Mouse (Mus musculus): ENCODE data around the gene Sept9. TPM values are rescaled to one million over a fixed set of nuclear protein-coding genes. Genes with fewer than 3 reads are reported as not detected.
"Not testable (repeated sequence)": the region's sequence is repeated elsewhere in the genome, so short reads cannot be mapped to it uniquely, and the experiment has no call there.

Sept9 gene
- total RNA-seq, 2 experiments from 2014 or later: 75.1 to 78.9 TPM

GRCm38 (mm10) chr11:117338503-117338902 is 139.0 kb downstream of the Sept9 start:
- DNase-seq (ENCODE audit: low spot score in 2 of 2): no peak

DNA sequence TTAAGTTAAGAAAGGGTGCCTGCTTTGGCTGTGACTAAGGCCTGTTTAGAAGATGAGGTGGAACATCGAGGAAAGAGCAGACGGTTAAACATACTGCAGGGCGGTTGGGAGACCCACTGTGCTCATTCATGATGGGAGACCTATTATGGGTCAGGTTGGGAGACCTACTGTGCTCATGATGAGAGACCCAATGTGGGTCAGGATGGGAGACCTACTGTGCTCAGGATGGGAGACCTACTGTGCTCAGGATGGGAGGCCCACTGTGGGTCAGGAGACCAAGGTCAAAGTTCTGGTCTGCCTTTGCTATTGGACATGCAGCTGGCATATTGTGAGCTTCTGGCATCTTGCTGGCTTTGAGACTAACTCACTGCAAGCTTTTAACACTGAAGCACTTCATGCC is 139.6 kb downstream of the Sept9 start:
- no peak for DNase-seq (ENCODE audit: low spot score in 2 of 2)

- DNase-seq (ENCODE audit: low spot score in 2 of 2): no peak
Measured at GRCm38 (mm10) chr11:117341218-117341617, 141.8 kb downstream of the Sept9 start.

- no peak for DNase-seq (ENCODE audit: low spot score in 2 of 2)
Measured at GRCm38 (mm10) chr11:117342076-117342475, 142.6 kb downstream of the Sept9 start.

GRCm38 (mm10) chr11:117342490-117342889 is 143.0 kb downstream of the Sept9 start:
- not testable (repeated sequence) for DNase-seq (ENCODE audit: low spot score in 2 of 2)

DNA sequence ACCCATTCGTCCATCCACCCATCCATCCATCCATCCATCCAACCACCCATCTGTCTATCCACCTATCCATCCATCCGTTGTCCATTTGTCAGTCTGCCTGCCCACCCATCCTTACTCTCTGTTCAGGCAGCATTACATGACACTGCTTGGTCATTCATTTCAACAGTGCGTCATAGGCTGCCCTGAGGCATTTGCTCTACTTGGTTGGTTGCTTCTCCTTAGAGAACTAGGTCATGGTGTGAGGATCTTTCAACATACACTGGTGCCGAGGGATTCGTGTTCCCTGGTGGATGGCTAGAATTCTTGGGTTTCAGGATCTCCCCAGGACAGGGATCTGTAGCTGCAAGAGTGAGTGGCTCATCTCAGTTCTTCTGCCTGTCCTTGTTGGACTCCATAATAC is 144.3 kb downstream of the Sept9 start:
- no peak for DNase-seq (ENCODE audit: low spot score in 2 of 2)

GRCm38 (mm10) chr11:117344339-117345021 is 145.0 kb downstream of the Sept9 start:
- no peak for DNase-seq (ENCODE audit: low spot score in 2 of 2)

GRCm38 (mm10) chr11:117345022-117345765 is 145.7 kb downstream of the Sept9 start:
- peak in 1 of 2 experiments; percentile 47 for DNase-seq (ENCODE audit: low spot score in 2 of 2)

GRCm38 (mm10) chr11:117347256-117347655 is 147.8 kb downstream of the Sept9 start:
- DNase-seq (ENCODE audit: low spot score in 2 of 2): no peak

- no peak for DNase-seq (ENCODE audit: low spot score in 2 of 2)
Measured at GRCm38 (mm10) chr11:117348429-117349103, 149.1 kb downstream of the Sept9 start.

DNA sequence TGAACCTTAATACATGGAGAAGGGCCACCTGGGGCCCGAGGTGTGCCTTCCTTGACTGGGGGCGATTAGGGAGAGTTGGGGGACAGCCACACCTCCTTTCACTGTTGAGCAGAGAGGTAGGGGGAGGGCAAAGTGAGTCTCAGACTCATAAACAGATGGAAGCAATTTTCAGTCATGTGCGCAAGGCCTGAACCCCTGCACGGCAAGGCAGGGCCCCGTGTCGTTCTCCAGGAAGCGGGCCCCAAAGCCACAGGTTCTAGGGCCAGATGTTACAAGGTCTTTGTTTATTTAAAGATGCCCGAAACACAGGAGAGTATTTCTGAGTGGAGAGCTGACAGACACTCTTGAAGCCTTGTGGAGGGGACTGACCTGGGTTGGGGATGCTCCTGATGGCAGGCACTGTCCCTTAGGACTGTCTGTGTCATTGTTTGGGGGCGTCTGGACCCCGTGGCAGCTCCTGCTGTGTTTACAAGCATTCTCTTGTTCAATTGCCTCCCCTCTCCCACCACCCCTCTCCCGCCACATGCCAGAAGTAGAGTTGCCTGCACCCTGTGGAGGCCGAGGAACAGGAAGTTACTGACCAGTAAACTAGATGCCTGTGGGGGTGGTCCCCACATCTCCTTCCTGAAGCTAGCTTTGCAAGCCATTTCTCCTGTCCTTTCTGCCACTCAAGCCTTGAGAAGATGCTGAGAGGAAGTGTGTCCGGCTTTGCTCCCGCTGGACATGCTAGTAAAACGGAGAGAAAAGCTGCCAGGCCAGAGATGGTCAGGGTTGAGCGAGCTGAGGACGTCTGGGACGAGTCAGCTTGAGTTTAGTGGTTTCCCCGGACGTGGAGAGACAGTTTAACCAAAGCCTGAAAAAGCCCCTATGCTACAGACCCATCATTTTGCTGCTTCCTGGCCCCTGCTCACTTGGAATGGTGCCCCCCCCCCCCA is 150.2 kb downstream of the Sept9 start:
- DNase-seq (ENCODE audit: low spot score in 2 of 2): no peak

DNA sequence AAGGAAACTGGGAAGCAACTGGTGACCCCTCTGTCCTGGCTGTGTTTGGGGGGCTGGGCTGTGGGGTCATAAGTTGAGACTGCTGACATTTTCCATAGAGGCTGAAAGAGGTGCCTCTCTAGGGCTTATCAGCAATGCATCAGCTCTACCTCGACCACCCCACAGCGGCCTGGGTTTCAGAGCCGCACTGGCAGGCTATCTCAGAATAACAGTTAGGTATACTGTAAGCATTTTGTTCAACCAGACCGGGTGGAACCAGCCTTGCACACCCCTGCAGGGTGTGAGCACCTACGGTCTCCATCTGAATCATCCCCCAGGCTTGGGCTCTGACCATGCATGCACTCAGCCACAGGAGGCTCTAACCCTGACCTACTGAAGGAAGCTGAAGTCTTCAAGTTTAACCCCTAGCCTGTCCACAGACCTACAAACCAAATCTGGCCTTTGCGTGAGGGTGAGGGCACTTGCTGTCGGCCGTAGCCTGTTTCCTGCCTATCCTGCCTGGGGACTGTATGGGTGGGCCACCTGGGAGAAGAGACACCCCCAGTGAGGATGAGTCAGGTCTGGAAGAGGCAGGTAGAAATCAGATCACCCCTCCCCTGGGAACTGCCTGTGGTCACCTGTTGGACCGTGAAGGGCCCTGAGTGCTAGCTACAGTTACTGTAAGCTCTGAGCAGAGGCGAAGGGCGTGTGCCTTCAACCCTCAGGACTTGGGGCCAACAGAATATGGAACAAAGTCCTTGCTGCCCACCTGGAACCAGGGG is 151.2 kb downstream of the Sept9 start:
- DNase-seq (ENCODE audit: low spot score in 2 of 2): no peak

DNA sequence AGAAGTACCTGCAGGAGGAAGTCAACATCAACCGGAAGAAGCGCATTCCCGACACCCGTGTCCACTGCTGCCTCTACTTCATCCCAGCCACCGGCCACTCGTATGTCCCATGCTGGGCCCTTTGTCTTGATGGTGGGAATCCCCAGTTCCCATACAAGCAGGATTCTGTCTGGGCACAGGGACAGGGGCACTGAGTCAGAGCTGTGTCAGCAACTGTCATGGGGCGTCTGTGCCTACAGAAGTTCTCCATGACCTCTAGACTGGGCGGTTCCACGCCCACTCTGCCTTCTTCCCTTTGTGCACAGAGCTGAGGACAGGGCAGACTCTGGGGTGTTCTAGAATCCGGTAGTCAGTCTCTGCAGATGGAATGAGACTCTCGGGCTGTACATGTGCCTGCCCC is 153.7 kb downstream of the Sept9 start:
- no peak for DNase-seq (ENCODE audit: low spot score in 2 of 2)

GRCm38 (mm10) chr11:117354107-117354506 is 154.6 kb downstream of the Sept9 start:
- DNase-seq (ENCODE audit: low spot score in 2 of 2): peak; percentile 59 to 70

DNA sequence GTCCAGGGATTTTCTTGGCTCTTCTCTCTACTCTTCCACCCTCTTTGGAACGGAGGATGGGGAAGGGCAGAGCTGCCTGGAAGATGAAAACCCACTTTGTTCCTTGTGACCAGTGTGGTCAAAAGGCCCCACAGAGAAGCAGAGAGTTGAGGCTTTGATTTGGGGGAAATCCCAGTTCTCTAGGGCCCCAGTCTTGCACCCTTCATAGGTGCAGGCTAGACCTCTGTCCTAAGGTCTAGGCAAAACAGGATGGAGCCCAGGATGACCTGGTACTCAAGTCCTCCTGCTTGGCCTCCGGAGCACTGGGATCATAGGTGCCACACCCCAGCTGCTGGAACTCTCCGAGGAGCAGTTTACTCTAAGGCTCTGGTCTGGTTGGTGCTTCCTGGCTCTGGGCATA is 157.5 kb downstream of the Sept9 start:
- no peak for DNase-seq (ENCODE audit: low spot score in 2 of 2)

- DNase-seq (ENCODE audit: low spot score in 2 of 2): peak; percentile 92 to 95
Measured at GRCm38 (mm10) chr11:117357916-117358639, 158.6 kb downstream of the Sept9 start.

GRCm38 (mm10) chr11:117359161-117359560 is 159.7 kb downstream of the Sept9 start:
- DNase-seq (ENCODE audit: low spot score in 2 of 2): no peak

GRCm38 (mm10) chr11:117359870-117360269 is 160.4 kb downstream of the Sept9 start:
- DNase-seq (ENCODE audit: low spot score in 2 of 2): peak; percentile 61 to 71

DNA sequence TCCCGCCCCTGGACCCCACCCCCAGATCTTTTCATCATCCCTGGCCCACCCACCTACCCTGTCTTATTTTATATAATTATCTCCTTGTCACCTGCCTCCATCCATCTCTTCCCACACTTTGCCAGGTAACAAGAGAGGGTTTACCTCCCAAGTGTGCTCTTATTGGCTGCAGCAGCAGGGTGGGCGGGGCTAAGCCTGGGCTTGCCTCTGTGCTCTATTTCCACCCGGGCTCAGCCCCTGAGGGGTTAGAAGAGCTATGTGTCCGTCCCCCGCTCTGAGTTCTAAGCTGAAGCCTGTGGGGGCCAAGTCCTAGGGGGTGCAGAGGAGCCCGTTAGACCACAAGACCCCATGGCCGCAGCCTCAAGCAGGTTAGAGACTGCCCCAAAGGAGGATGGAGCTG is 161.1 kb downstream of the Sept9 start:
- DNase-seq (ENCODE audit: low spot score in 2 of 2): no peak

- no peak for DNase-seq (ENCODE audit: low spot score in 2 of 2)
Measured at GRCm38 (mm10) chr11:117362307-117362706, 162.8 kb downstream of the Sept9 start.

All from gastrocnemius, postnatal 4 days (tissue).